Mouse (Mus musculus): ENCODE data around the gene Sdccag8.

DNA sequence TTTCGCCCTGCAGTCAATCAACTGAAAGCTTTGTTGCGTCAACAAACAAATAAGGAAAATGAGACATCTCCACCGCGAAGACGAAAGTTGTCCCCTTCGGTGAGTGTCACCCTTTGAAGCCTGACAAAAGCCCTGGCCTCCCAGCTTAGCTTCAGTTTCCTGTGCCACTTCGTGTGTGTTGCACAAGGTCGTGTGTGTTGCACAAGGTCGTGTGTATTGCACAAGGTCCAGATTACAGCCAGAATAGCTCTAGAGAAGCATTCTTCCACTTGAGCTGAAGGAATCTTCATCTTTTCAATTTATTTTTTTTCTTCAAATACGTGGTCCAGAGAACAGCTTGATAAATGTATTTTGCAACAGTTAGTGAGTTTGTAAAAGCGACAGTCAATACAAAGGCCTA is 11.7 kb downstream of the Sdccag8 start:
- no peak for TF ChIP-seq CTCF (IDR thresholded peaks at IDR 0.05; ENCODE audit: extremely low read depth, insufficient read depth, low read length)
- no peak for TF ChIP-seq POLR2A (IDR thresholded peaks at IDR 0.05; ENCODE audit: extremely low read depth, insufficient read depth, low read length)

All from cortical plate, adult 2 months (tissue).